Mouse (Mus musculus): ENCODE data around the gene F8.

GRCm38 (mm10) chrX:75381699-75382098 is 716 bp downstream of the F8 start:
- TF ChIP-seq POLR2A (IDR thresholded peaks at IDR 0.05; ENCODE audit: borderline replicate concordance, extremely low read depth, insufficient read depth, insufficient read length, poor library complexity, severe bottlenecking) (no peak), CTCF (IDR thresholded peaks at IDR 0.05; ENCODE audit: borderline replicate concordance, extremely low read depth, insufficient read depth, insufficient read length) (no peak)
